Mouse (Mus musculus) left cerebral cortex, postnatal 4 days (tissue): ENCODE measurements around the gene Rbm17. TPM values are rescaled to one million over a fixed set of nuclear protein-coding genes. Genes with fewer than 3 reads are reported as not detected.
"Not testable (repeated sequence)": the region's sequence is repeated elsewhere in the genome, so short reads cannot be mapped to it uniquely, and the experiment has no call there.

Experiments used
- DNase-seq: peaks from one replicate; pipeline ENCODE4 v3.0.0-alpha.2; 2022
- intact Hi-C: fragments of 180-260 bp; cut with DNase I; formaldehyde crosslinking; loops from one replicate; pipeline ENCODE4 v1.15.1; 2025
- total RNA-seq, 2 experiments: library from RNA; stranded (reverse); gene quantifications; 2 replicates each; pipeline ENCODE4 v1.2.3; 2021

Rbm17 gene
- 100 to 1,000 TPM; 126 to 135 TPM for total RNA-seq

- intact Hi-C loops: no loop called here
- no peak for DNase-seq
Observed at GRCm38 (mm10) chr2:11604053-11604452, at the start of gene Rbm17. Rbm17 (minus strand) TSS chr2:11604153.

DNA sequence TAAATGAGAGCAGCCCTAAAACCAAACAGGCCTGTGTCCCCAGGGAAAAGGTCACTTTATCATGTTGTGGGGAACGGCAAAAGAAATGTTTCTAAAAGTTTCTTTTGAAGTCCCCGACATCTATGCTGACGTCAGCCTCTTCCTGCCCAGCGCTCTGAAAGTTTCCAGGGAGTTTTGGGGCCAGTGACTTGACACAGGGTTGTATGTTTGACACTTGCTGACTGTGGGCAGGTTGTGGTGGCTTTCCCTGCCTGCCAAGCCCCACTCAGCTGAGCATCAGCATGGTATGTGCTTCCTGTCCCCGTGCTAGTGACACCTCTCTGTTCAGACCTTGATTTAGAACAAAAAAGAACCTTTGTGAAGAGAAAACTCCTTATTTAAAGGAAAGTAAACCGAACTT is 49.4 kb upstream of the Rbm17 start:
- intact Hi-C loops: no loop called here
- no peak for DNase-seq

- intact Hi-C loops: no loop called here
- no peak for DNase-seq
Observed at GRCm38 (mm10) chr2:11652780-11653179, 48.8 kb upstream of the Rbm17 start.

- intact Hi-C loops: no loop called here
- no peak for DNase-seq
Observed at GRCm38 (mm10) chr2:11652196-11652595, 48.2 kb upstream of the Rbm17 start.

DNA sequence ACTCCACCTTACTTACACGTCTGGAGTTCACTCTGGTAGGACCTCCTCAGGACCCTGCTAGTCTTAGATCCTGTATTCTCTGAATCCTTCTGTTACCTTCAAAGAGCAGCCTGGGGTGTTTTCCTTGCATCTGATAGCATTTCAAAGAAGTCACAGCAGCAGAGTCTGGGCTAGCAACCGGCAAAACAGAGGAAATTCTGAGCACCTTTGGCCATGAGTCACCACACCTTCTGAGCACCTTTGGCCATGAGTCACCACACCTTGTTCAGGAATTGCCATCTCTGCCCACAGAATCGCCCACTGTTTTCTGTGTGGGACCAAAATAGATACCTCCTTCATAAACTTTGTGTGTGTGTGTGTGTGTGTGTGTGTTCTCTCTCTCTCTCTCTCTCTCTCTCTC is 47.5 kb upstream of the Rbm17 start:
- no peak for DNase-seq
- intact Hi-C loops: no loop called here

GRCm38 (mm10) chr2:11645297-11645696 is 41.3 kb upstream of the Rbm17 start:
- DNase-seq: no peak
- intact Hi-C loops: no loop called here

- intact Hi-C loops: no loop called here
- DNase-seq: no peak
Observed at GRCm38 (mm10) chr2:11644057-11644456, 40.1 kb upstream of the Rbm17 start.

GRCm38 (mm10) chr2:11642451-11642941 is 38.5 kb upstream of the Rbm17 start, which contains the start of gene Il2ra:
Il2ra (plus strand) TSS chr2:11642807.
- DNase-seq: no peak
- intact Hi-C loops: no loop called here

DNA sequence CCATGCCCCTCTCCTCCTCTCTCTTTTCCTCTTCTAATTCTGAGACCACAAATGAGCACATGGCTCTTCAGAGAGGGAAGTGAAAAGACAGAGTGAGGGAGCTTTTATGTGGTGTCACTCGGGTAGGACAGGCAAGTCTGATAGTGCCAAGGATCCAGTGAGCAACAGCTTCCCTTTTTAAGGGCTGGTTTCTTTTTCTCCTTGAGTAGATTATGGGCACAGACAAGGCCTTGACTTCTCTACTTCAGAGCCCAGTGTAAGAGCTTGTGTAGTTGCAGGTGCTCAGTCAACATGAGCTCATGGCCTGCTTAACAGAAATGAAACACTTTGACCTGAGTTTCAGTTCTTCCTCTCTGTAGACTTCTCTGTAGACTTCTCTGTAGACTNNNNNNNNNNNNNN is 33.2 kb upstream of the Rbm17 start:
- intact Hi-C loops: no loop called here
- DNase-seq: no peak

DNA sequence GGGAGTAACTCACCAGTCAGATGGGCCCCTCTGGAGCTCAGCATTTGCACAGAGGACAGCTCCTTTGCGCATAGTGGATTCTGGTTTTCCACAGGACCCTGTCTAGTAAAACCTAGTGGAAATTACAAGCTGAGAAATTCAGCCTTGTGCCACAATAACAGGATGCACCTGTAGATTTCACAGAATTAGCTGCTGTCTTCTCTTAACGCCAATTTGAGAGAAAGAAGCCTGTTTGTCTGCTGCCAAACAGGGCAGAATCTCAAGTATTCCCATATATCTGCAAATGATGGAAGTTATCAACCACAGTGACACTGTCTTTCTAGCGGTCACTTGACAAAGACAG is 32.2 kb upstream of the Rbm17 start:
- intact Hi-C loops: no loop called here
- no peak for DNase-seq

GRCm38 (mm10) chr2:11635471-11636137 is 31.7 kb upstream of the Rbm17 start:
- intact Hi-C loops: no loop called here
- no peak for DNase-seq

DNA sequence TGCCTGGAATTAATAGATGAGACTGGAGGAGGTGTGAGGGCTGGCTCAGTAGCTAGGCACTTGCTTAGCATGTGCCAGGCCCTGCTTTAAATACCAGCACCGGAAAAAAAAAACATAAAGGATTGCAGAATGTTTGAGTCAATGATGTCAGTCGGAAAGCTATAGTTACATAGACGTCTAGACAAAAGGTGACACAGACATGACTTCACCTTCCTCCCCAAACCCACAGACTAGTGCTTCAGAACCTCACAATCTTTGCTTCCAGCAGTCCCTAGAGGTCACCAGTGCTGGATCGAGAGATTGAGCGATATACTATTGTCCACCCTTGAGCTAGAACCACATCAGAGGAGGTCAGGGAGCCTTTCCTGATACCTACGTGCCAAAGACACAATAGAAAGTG is 31.1 kb upstream of the Rbm17 start:
- intact Hi-C loops: no loop called here

GRCm38 (mm10) chr2:11625890-11626289 is 21.9 kb upstream of the Rbm17 start, which contains the start of gene Gm17490:
Gm17490 (minus strand) TSS chr2:11626264.
- intact Hi-C loops: no loop called here
- no peak for DNase-seq

More for the DNA sequence above, 31.1 kb upstream of the Rbm17 start:
- no peak for DNase-seq

DNA sequence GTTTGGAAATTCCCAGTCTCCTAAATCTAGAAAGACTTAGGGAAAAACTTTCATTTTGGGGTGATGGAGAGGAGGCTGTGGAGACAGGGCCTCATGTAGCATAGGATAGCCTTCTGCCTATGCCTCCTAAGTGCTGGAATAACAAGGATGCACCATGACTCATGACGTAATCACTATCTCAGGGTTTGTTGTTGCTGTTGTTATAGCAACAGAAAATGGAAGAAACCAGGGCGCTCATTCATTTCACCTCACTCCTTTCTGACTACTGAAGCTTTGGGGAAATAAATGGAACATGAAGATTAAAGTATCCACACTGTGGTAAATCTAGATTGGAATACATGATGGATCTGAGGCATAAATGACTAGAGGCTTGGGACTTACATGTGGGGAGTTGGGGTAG is 19.8 kb upstream of the Rbm17 start:
- no peak for DNase-seq
- intact Hi-C loops: no loop called here

DNA sequence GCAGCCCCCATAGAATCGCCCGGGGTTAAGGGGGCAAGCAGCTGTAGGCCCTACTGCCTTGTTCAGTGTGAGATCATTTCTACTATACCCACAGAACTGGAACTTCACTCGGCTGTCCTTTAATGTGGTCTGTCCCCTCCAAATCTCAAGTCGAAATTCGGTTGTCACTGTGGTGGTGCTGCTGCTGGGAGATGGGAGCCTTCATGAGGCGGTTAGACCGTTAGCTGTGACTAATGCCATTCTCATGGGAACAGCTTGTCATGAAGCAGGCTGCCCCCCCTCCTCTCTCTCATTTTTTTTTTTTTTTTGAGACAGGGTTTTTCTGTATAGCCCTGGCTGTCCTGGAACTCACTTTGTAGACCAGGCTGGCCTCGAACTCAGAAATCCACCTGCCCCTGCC is 19.2 kb upstream of the Rbm17 start:
- DNase-seq: no peak
- intact Hi-C loops: no loop called here

- intact Hi-C loops: no loop called here
- no peak for DNase-seq
Observed at GRCm38 (mm10) chr2:11619598-11619997, 15.6 kb upstream of the Rbm17 start.

- intact Hi-C loops: no loop called here
- no peak for DNase-seq
Observed at GRCm38 (mm10) chr2:11616846-11617245, 12.9 kb upstream of the Rbm17 start.

DNA sequence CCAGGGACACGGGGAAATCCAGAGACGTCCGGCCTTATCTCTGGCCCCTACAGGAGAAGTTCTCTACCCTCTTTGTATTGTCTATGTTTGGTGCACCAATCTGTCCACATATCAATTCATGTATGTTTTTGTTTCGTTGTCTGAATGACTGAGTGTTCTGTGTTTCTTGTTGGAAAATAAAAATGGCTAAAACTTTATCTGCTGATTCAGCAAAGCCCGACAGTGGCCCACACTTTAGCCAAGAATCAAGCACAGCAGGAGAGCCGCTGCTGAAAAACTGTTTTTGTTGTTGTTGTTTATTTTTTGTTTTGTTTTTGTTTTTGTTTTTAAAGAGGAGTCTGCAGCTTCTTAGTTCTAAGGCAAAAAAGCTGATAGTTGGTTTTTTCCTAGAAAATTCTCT is 9.0 kb upstream of the Rbm17 start:
- DNase-seq, intact Hi-C loops: not testable (repeated sequence)

- intact Hi-C loops, DNase-seq: not testable (repeated sequence)
Observed at GRCm38 (mm10) chr2:11606718-11607117, 2.8 kb upstream of the Rbm17 start.

DNA sequence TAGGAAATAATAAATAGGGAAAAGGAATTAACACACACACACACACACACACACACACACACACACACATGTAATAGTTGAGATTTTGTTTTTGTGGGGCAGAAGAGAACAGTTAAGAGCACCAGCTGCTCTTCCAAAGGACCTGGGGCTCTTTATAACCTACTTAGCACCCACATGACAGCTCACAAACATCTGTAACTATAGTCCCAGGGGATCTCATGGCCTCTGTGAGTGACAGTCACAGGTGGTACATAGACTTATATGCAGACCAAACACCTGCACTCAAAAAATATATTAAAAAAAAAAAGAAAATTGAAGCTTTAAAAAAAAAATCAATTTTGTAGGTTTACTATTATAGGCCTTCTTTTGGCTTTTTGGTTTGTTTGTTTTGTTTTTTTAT is 958 bp upstream of the Rbm17 start:
- DNase-seq: no peak
- intact Hi-C loops: no loop called here

GRCm38 (mm10) chr2:11602506-11603489 is 1.2 kb downstream of the Rbm17 start:
- DNase-seq: peak; percentile 96
- intact Hi-C loops: loop anchor here (1.0 kb wide), 1 partner anchor 85 kb away; no protein-coding TSS in a partner anchor

DNA sequence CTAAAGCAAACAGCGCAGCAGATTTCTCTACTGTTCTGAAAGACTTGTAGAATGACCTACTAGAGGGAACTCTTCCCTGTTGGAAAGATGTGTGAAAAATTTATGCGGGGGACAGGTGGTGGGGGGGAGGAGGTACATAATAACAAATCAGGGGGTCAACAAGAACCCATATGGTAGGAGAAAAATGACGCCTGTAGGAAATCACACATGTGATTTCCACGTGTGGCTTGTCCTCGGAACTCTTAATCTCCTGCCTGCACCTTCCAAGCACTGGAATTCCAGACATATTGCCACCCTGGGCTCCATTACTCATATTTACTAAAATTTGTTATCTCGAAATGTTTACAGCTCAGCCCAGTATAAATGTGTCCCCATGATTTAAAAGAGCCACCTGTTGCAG is 2.2 kb downstream of the Rbm17 start:
- intact Hi-C loops: no loop called here
- no peak for DNase-seq
